Mouse (Mus musculus) ovary, adult 10 weeks (tissue): ENCODE results near the gene Dock7. TPM values are rescaled to one million over a fixed set of nuclear protein-coding genes. Genes with fewer than 3 reads are reported as not detected.

Experiments
- polyA plus RNA-seq: library from polyadenylated mRNA; stranded (reverse); fragments of 350-450 nt; fragmentation: Illumina TruSeq; extraction: RNeasy Lipid Tissue Mini Kit (QIAGEN cat#74804); gene quantifications from one replicate; pipeline ENCODE4 v1.2.3, GENCODE M21; 2014

The Dock7 gene
- polyA plus RNA-seq: 238 TPM

GRCm38 (mm10) chr4:99120211-99121122 is at the start of gene Dock7:
Dock7 (minus strand) TSS chr4:99120915.

GRCm38 (mm10) chr4:99030686-99031085 is 90.0 kb downstream of the Dock7 start, which contains the start of gene Angptl3:
Angptl3 (plus strand) TSS chr4:99030954.

GRCm38 (mm10) chr4:98923568-98924070 is 197.1 kb downstream of the Dock7 start, which contains the start of gene Usp1:
Usp1 (plus strand) TSS chr4:98923810.

Other genes starting within 250 kb of the Dock7 start
- gene Usp1, start 197.1 kb downstream of the Dock7 start, polyA plus RNA-seq: 222 TPM
- 3.8 TPM for gene Angptl3, start 90.0 kb downstream of the Dock7 start, polyA plus RNA-seq
- 41.9 TPM for gene Atg4c, start 73.0 kb upstream of the Dock7 start, polyA plus RNA-seq
- gene Gm12689, start 175.0 kb upstream of the Dock7 start, polyA plus RNA-seq: not detected